Mouse (Mus musculus): ENCODE measurements at regions not wholly inside any gene's neighbourhood (a gene's known extent, or its start where the extent isn't known, plus 50 kb on each side); places are given as distances from the start of the nearest gene placed in this dataset.

- TF ChIP-seq CTCF (IDR thresholded peaks at IDR 0.05; ENCODE audit: low read depth) (no peak), EP300 (optimal IDR thresholded peaks at IDR 0.05) (no peak)
Observed at GRCm38 (mm10) chr3:151332317-151332687, 105.4 kb upstream of the Adgrl4 start.

All from stomach, postnatal 0 days (tissue).